Mouse (Mus musculus) heart, postnatal 0 days (tissue): ENCODE data around the gene Soat2. TPM values are rescaled to one million over a fixed set of nuclear protein-coding genes. Genes with fewer than 3 reads are reported as not detected.

Source experiments
- ATAC-seq: fragments of 200-750 bp; cut with Nextera tagmentation; 2 replicates; pipeline ENCODE4 v1.8.0; 2017; ENCODE audit warnings: low read depth, moderate number of reproducible peaks, moderate library complexity; ENCODE audit not compliant: insufficient read depth
- DNase-seq: peaks from one replicate; pipeline ENCODE4 v3.0.0-alpha.2; 2016; ENCODE audit warnings: low spot score
- H3K27ac ChIP-seq: fragments of 300-500 bp; sonication (generic); 2 replicates; pipeline ENCODE4 v1.5.1; 2014; ENCODE audit warnings: low read depth, mild to moderate bottlenecking
- H3K27me3 ChIP-seq: fragments of 300-500 bp; sonication (generic); 2 replicates; pipeline ENCODE4 v1.6.1; 2014; ENCODE audit warnings: low read length, mixed read lengths; ENCODE audit not compliant: control insufficient read depth, insufficient read depth
- H3K36me3 ChIP-seq: fragments of 300-500 bp; sonication (generic); replicated peaks from 2 replicates; pipeline ENCODE4 v1.6.1; 2014; ENCODE audit warnings: low read length, mixed read lengths; ENCODE audit not compliant: control insufficient read depth, insufficient read depth
- H3K4me1 ChIP-seq: fragments of 300-500 bp; sonication (generic); 2 replicates; pipeline ENCODE4 v1.6.1; 2014; ENCODE audit warnings: antibody characterized with exemption; ENCODE audit not compliant: control insufficient read depth, insufficient read depth
- H3K4me2 ChIP-seq: fragments of 300-500 bp; sonication (generic); 2 replicates; pipeline ENCODE4 v1.6.1; 2014; ENCODE audit warnings: low read depth, mild to moderate bottlenecking, low read length, moderate library complexity
- H3K4me3 ChIP-seq: fragments of 300-500 bp; sonication (generic); 2 replicates; pipeline ENCODE4 v1.5.1; 2014; ENCODE audit warnings: low read depth, low read length
- H3K9ac ChIP-seq: fragments of 300-500 bp; sonication (generic); replicated peaks from 2 replicates; pipeline ENCODE4 v1.6.1; 2014; ENCODE audit warnings: low read depth, low read length, mixed read lengths
- H3K9me3 ChIP-seq: fragments of 300-500 bp; sonication (generic); replicated peaks from 2 replicates; pipeline ENCODE4 v1.6.1; 2016; ENCODE audit warnings: low read length; ENCODE audit not compliant: control insufficient read depth
- CTCF ChIP-seq: IDR thresholded peaks from 2 replicates; pipeline ENCODE4 v1.5.1; 2016; ENCODE audit warnings: antibody characterized with exemption, control low read depth, low read depth
- EP300 ChIP-seq: IDR thresholded peaks from 2 replicates; pipeline ENCODE4 v1.6.1; 2016; ENCODE audit warnings: antibody characterized with exemption, low read depth
- WGBS: fragments of 180-500 bp; shearing (Covaris S2); extraction: QIAGEN DNeasy Blood & Tissue Kit; methylation state at CpG from one replicate; pipeline ENCODE4 v1.1.7; 2014; 5-methylcytosine and 5-hydroxymethylcytosine counted together
- polyA plus RNA-seq: library from polyadenylated mRNA; unstranded; fragments of >200 nt; fragmentation: Nextera tagmentation; extraction: Ambion mirVana; gene quantifications from 2 replicates; pipeline ENCODE4 v1.2.1, GENCODE M21; 2015
- total RNA-seq: library from RNA; depleted of rRNA; stranded (reverse); fragments of >200 nt; gene quantifications from 2 replicates; pipeline ENCODE4 v1.2.3, GENCODE M21; 2014; ENCODE audit warnings: low replicate concordance

Soat2 gene
- total and polyA plus RNA-seq, 2 experiments from 2014 or later = 0.14 TPM; not detected in 1

- Histone ChIP-seq H3K4me2 (no peak overlapping the region), H3K36me3 (peaks cover 3% of the 10 kb centered on the region; the same call in 1 of the 2 replicates), H3K4me1 (no peaks in the 10 kb centered on the region), H3K27me3 (no peaks in the 10 kb centered on the region), H3K27ac (no peak overlapping the region), H3K9me3 (no peaks in the 10 kb centered on the region), H3K9ac (no peak overlapping the region), H3K4me3 (no peak overlapping the region)
- ATAC-seq (no peak), DNase-seq (no peak)
- 71% methylated on average over 7 of the region's 7 CpGs for WGBS
- no peak for TF ChIP-seq EP300
- TF ChIP-seq CTCF = no peak
Observed at GRCm38 (mm10) chr15:102191699-102192098, 41.4 kb downstream of the Soat2 start.

- no peaks in the 10 kb centered on the region for H3K27me3 ChIP-seq
- no peaks in the 10 kb centered on the region for H3K9me3 ChIP-seq
- H3K4me2 ChIP-seq = no peak overlapping the region
- no peak overlapping the region for H3K9ac ChIP-seq
- DNase-seq (no peak), ATAC-seq (no peak)
- H3K4me3 ChIP-seq = no peak overlapping the region
- H3K36me3 ChIP-seq = no peaks in the 10 kb centered on the region
- no peak overlapping the region for H3K27ac ChIP-seq
- TF ChIP-seq CTCF (no peak), EP300 (no peak)
- H3K4me1 ChIP-seq = no peaks in the 10 kb centered on the region
- WGBS = 59% methylated on average over 7 of the region's 7 CpGs
Observed at GRCm38 (mm10) chr15:102192271-102192812, 42.0 kb downstream of the Soat2 start.

DNA sequence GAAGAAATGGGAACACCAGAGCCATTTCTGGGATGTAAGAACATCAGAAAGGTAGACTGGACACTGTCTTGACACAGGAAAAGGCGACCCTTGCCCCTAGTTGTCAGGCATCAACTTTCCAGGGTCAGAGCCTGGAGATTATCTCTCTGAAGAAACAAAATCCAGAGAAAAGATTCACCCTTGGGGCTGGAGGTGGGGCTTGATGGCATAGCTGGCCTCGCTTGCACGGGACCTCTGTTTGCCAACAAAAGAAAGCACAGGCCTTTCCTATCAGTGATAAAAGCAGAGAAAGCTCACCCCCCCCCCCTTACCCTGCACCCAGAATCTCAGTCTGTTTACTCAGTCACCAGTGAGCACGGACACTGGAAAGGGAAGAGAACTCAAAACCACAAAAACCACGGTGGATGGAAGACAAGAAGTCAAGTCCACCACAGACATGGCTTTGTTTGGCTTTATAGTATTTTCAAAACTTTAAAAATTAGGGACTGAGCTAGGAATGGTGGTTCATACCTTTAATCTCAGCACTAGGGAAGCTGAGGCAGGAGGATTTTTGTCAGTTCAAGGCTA is 42.6 kb downstream of the Soat2 start:
- H3K4me2 ChIP-seq = no peak overlapping the region
- WGBS = 51% methylated on average over 5 of the region's 5 CpGs
- no peak overlapping the region for H3K9ac ChIP-seq
- no peaks in the 10 kb centered on the region for H3K27me3 ChIP-seq
- no peak overlapping the region for H3K27ac ChIP-seq
- no peak overlapping the region for H3K4me3 ChIP-seq
- H3K4me1 ChIP-seq = no peaks in the 10 kb centered on the region
- no peak for ATAC-seq
- no peak for DNase-seq
- TF ChIP-seq CTCF = no peak
- no peak for TF ChIP-seq EP300
- H3K9me3 ChIP-seq = no peaks in the 10 kb centered on the region
- no peaks in the 10 kb centered on the region for H3K36me3 ChIP-seq

GRCm38 (mm10) chr15:102193652-102194051 is 43.3 kb downstream of the Soat2 start:
- no peaks in the 10 kb centered on the region for H3K36me3 ChIP-seq
- ATAC-seq (no peak), DNase-seq (no peak)
- no peak overlapping the region for H3K27ac ChIP-seq
- no peak overlapping the region for H3K4me3 ChIP-seq
- no peak overlapping the region for H3K4me2 ChIP-seq
- H3K4me1 ChIP-seq = no peaks in the 10 kb centered on the region
- 76% methylated on average over 4 of the region's 4 CpGs for WGBS
- no peaks in the 10 kb centered on the region for H3K27me3 ChIP-seq
- no peak for TF ChIP-seq CTCF
- no peaks in the 10 kb centered on the region for H3K9me3 ChIP-seq
- H3K9ac ChIP-seq = no peak overlapping the region

- DNase-seq = no peak
- no peak overlapping the region for H3K9ac ChIP-seq
- no peak overlapping the region for H3K4me3 ChIP-seq
- whole genome bisulfite sequencing = 78% methylated on average over 4 of the region's 4 CpGs
- H3K9me3 ChIP-seq = no peaks in the 10 kb centered on the region
- H3K4me1 ChIP-seq = no peaks in the 10 kb centered on the region
- TF ChIP-seq CTCF = no peak
- no peak for TF ChIP-seq EP300
- no peaks in the 10 kb centered on the region for H3K27me3 ChIP-seq
- no peak overlapping the region for H3K27ac ChIP-seq
- ATAC-seq = no peak
- no peaks in the 10 kb centered on the region for H3K36me3 ChIP-seq
- no peak overlapping the region for H3K4me2 ChIP-seq
Observed at GRCm38 (mm10) chr15:102194439-102194838, 44.1 kb downstream of the Soat2 start.

- no peak overlapping the region for H3K9ac ChIP-seq
- 69% methylated on average over 4 of the region's 4 CpGs for WGBS
- no peak for DNase-seq
Observed at GRCm38 (mm10) chr15:102195373-102195772, 45.0 kb downstream of the Soat2 start.

More at GRCm38 (mm10) chr15:102195373-102195772, 45.0 kb downstream of the Soat2 start:
- Histone ChIP-seq H3K27me3 (no peaks in the 10 kb centered on the region), H3K9me3 (no peaks in the 10 kb centered on the region), H3K4me1 (no peaks in the 10 kb centered on the region), H3K36me3 (no peaks in the 10 kb centered on the region), H3K4me2 (no peak overlapping the region), H3K27ac (no peak overlapping the region), H3K4me3 (no peak overlapping the region)
- no peak for ATAC-seq
- TF ChIP-seq EP300 (no peak), CTCF (no peak)
